Mouse (Mus musculus): ENCODE measurements around the gene Aplp2.
A peak's percentile ranks its signal among the peaks of the same experiment; 100 is the strongest.

Gene Aplp2

DNA sequence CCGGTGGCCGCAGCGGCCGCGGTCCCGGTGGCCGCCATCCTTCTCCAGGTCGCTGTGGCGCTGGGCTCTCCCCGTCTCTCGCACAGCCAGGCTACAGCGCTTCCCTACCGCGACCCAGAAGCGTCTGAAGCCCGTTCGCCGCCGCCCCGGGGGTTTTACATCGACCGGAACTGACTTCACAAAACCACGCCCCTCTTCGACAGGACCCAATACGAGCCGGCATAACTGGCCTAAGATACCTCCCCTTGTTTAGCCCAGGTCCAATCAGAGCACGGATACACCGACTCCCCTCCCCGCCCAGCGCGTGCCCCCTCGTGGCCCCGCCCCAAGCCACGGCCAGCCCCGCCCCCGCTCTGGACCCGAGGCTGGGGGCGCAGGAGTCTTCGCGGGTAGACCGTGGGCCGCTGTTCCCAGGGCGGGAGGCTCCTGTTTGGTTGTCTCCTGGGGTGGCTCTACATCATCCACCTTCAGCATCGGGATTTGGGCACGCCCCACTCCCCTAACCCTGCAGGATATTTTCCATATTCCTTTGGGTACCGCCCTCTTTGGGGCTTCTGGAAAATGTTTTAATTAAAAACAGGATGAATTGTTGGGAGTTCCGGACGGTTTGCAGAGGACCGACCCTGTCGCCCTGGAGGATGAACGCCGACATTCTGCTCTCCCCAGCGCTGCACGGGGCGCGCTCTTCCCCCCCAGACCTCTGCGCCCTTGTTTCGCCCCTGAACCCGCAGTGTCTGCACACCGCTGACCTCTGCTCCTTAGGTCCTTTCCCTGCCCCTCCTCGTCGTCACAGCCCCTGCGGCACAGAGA, at the start of gene Aplp2:
TSS of gene Aplp2 (minus strand) at position 126 of the 810 bp plus-strand sequence.
- peak; percentile 93 for DNase-seq (ENCODE audit: low read depth)

GRCm38 (mm10) chr9:31260219-31260618, 48.6 kb upstream of the Aplp2 start:
- no peak for DNase-seq (ENCODE audit: low read depth)

DNA sequence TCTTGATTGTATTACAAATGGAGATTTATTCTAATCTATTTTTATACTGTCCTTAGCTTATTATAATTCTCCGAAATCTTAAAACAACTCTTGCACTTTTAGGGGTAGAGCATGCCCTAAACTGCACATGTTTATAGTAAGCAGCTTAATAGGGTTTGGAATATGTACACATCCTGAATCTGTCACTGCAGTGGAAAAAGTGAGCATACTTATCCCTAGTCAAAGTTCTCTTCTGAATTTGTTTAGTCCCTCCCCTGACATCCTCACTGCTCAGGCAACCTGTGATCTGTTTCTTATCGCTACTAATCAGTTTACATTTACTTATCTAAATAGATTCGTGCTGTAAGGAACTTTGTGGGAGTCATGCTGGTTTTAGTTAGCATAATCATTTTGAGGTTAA, 46.6 kb upstream of the Aplp2 start:
- no peak for DNase-seq (ENCODE audit: low read depth)

- no peak for DNase-seq (ENCODE audit: low read depth)
Observed at GRCm38 (mm10) chr9:31255953-31256352, 44.3 kb upstream of the Aplp2 start.

DNA sequence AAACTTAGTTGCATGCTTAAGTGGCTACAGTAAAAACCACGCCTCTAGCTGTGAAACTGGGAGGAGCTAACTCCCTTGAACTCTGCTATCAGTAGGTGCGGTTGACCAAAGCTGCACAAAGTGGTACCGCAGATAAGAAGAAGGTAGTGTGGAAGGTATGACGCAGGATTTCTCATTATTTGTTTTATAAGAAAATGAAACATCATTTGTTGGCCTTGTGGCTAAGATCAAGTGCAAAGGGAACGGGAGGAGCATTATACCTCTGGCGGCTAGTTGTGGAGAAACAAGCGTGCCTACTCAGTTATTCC, 43.0 kb upstream of the Aplp2 start:
- no peak for DNase-seq (ENCODE audit: low read depth)

DNA sequence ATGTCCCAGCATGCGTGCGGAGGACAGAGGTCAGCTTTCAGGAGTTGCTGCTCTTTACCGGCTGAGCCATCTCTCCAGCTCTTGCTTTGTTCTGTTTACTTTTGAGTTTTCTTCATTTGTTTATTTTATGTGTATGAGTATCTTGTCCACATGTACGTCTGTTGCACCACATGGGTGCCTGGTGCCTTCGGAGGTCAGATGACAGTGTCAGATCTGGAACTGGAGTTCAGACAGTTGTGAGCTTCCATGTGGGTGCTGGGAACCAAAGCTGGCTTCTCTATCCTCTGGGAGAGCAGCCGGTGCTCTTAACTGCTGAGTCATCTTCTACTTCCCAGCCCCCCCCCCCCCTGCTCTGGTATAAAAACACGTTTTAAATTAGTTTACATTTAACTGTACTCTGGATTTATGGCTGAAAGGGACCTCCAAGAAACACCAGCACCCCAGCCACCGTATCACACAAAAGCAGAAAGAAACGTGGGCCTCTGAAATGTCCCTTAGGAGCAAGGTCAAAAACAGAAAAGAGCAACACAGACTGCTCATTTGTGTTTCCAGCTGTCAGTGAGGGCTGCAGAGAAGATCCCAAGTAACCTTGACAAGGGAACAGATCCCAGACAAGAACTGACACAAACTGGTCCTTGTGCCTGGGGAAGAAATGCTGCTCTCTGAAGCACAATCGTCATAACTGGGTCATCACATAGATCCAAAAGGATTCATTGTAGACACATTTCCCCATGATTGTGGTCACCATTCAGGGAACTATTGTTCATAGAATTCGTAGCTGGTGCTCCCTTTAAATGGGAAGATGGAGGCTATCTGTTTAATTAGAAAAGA, 42.5 kb upstream of the Aplp2 start:
- DNase-seq (ENCODE audit: low read depth), result no peak

DNA sequence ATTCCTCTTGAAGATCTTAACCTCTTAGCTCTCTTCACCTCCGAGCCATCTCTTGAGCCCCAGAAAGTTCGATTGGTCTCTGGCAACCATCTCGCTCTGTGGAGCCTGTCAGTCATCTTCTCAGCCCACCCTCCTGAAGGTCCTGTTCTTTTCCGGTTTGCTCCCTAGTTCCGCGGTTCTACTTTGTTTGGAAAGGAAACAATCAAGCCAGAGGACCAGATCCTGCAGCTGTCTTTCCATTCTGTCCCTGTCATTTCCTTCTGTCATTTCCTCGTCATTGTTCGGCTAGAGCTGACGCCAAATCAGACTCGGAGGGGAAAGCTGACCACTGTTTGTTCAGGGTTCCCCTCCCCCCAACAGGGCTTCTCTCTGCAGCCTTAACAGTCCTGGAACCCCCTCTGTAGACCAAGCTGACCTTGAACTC, 41.7 kb upstream of the Aplp2 start:
- DNase-seq (ENCODE audit: low read depth), result no peak

DNA sequence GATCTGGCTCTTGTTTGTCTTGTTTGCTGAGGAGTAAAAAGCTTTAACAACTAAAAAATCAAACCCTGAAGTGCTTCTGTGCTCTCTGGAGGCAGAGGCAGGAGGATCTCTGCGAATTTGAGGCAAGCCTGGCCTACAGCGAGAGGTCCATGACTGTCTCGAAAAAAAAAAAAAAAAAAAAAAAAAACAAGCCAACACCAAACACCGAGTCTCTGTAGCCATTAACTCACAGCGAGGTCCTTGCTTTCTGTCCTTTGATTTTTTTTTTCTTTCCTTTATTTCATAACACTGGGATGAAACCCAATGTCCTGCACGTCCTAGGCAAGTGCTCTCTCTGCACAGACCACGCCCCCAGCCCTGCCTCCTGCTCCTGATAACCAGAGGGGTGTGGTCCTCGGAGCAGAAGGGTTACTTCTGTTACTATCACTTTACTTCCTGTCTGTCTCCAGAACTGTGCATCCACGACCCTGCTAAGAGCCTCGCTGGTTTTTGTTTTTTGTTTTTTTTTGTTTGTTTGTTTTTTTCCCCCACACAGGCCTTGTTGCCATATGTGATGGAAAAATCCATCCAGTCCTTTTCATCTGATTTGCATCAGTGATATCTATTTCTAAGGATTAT, 40.7 kb upstream of the Aplp2 start:
- DNase-seq (ENCODE audit: low read depth), result no peak

DNA sequence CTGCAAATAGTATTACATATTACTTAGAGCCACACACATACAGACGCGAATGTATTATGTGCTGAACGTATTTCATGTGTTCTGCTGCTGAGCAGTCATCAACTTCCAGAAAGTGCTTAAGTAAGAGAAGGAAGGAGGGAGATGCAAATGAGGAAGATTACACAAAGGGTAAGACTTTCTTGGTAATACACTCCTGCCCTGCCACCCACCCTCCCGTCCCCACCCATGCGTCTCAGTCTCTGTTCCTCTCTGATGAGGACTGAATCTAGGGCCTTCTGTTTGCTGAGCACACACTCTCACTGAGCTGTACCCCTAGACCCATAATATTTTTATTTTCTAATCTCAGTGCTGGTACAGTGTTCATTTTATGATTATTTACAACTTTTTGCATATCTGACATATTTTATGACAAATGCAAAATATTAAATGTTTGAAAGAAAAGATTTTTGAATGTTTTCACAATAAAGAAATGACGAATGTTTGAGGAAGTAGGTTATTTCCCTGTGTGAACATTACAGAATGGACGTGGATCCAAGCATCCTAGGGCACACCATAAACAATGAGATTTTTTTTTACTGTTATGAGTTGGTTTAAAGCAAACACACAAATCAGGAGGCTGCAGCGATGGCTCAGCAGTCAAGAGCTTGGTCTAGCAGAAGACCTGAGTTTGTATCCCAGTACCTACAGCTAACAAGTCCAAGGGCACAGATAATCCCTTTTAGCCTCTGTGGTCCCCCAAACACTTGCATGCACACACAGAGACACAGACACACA, 36.0 kb upstream of the Aplp2 start:
- DNase-seq (ENCODE audit: low read depth), result no peak

DNA sequence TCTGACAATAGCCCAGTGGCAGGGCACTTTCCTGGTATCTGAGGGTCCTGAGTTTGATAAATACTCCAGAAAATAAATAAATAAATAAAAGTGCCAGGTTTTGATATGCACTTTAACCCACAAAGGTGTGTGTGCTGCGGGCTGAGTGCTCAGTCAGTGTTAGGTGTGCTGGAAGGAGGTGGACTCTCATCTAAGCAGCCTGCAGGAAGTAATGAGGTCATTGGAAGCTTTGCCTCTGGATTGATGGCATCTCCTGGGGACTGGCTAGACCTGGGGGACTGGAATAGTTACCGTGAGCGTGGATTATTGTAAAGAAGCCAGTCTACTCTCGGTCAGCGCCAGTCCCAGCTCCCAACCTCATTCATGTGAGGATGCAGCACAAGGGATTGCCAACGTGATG, 34.8 kb upstream of the Aplp2 start:
- DNase-seq (ENCODE audit: low read depth), result no peak

GRCm38 (mm10) chr9:31245006-31245405, 33.4 kb upstream of the Aplp2 start:
- no peak for DNase-seq (ENCODE audit: low read depth)

GRCm38 (mm10) chr9:31243939-31244333, 32.3 kb upstream of the Aplp2 start:
- no peak for DNase-seq (ENCODE audit: low read depth)

- no peak for DNase-seq (ENCODE audit: low read depth)
Observed at GRCm38 (mm10) chr9:31243306-31243938, 31.8 kb upstream of the Aplp2 start.

DNA sequence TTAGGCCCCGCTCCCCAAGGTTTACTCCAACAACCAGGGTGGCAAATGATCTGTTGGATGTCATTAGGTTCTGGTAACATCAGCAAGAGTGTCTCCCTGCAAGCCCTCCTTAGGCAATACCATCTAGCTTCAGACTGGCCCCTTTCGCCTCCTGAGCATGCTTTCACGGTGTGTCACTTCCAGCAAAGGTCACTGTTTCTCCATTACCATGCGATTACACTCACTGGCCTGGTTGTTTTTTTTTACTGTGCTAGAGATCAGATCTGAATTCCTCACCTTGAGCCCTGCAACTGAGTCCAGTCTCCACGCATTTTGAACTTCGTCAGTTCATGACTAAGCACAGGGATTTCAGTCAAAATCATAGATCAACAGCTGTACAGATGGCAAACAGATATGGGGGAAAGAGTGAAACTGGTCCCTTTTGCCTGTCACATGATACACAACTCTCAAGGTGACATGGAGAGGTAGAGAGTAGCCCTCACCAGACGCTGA, 29.6 kb upstream of the Aplp2 start:
- no peak for DNase-seq (ENCODE audit: low read depth)

- no peak for DNase-seq (ENCODE audit: low read depth)
Observed at GRCm38 (mm10) chr9:31240522-31241207, 29.1 kb upstream of the Aplp2 start.

DNA sequence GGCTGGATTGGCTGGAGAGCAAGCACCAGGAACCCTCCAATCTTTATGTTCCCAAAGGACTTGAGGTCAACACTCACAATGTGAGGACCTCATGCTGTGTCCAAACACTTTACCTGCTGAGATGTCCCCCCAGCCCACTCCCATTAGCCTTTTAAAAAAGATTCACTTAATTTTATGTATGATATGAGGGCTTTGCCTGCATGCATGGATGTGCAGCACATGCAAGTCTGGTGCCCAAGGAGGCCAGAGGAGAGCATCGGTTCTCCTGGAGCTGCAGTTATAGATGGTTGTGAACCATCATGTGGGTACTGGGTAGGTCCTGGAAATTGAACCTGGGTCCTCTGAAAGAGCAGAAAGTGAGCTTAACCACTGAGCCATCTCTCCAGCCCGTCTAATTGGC, 27.9 kb upstream of the Aplp2 start:
- no peak for DNase-seq (ENCODE audit: low read depth)

GRCm38 (mm10) chr9:31238526-31238925, 26.9 kb upstream of the Aplp2 start:
- no peak for DNase-seq (ENCODE audit: low read depth)

DNA sequence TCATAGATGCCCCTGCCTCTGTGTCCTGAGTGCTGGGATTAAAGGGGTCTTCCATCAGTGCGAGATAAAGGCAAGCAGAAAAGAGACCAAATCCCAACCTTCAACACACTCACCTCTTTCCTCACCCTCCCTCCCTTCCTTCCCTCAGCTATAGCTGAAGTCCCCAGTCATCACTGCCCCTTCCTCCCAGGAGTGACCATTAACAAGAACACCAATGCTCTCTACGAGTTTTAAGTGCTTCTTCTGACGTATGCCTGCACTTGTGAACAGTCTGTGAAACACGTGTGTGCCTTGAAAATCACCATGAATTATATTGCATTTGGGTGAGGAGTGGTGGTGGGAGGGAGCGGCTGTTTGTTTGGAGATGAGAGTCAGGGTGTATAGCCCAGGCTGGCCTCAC, 24.5 kb upstream of the Aplp2 start:
- no peak for DNase-seq (ENCODE audit: low read depth)

GRCm38 (mm10) chr9:31235489-31235888, 23.9 kb upstream of the Aplp2 start:
- DNase-seq (ENCODE audit: low read depth), result no peak

GRCm38 (mm10) chr9:31235030-31235429, 23.4 kb upstream of the Aplp2 start:
- no peak for DNase-seq (ENCODE audit: low read depth)

- DNase-seq (ENCODE audit: low read depth), result no peak
Observed at GRCm38 (mm10) chr9:31226541-31226940, 14.9 kb upstream of the Aplp2 start.
